Mouse (Mus musculus) adrenal gland, postnatal 4 days (tissue): ENCODE data around the gene Nr1i2. TPM values are rescaled to one million over a fixed set of nuclear protein-coding genes. Genes with fewer than 3 reads are reported as not detected.

Experiments
- DNase-seq, 2 experiments: peaks; one replicate each; pipeline ENCODE4 v3.0.0; 2021 to 2022; ENCODE audit warnings: low spot score in 2 of 2, mixed read lengths in 2 of 2
- total RNA-seq, 2 experiments: library from RNA; stranded (reverse); gene quantifications; 2 replicates each; pipeline ENCODE4 v1.2.3; 2021

Nr1i2 gene
- total RNA-seq, 2 experiments from 2014 or later: 0.70 to 4.3 TPM

- no peak for DNase-seq
Observed at GRCm38 (mm10) chr16:38287762-38288161, 6.9 kb downstream of the Nr1i2 start.

- DNase-seq: no peak
Observed at GRCm38 (mm10) chr16:38287357-38287756, 7.3 kb downstream of the Nr1i2 start.

GRCm38 (mm10) chr16:38286541-38286940 lies 8.1 kb downstream of the Nr1i2 start:
- no peak for DNase-seq

GRCm38 (mm10) chr16:38285801-38286200 lies 8.8 kb downstream of the Nr1i2 start:
- no peak for DNase-seq

GRCm38 (mm10) chr16:38283300-38283699 lies 11.3 kb downstream of the Nr1i2 start:
- no peak for DNase-seq

- no peak for DNase-seq
Observed at GRCm38 (mm10) chr16:38282559-38283160, 12.0 kb downstream of the Nr1i2 start.

GRCm38 (mm10) chr16:38280951-38281350 lies 13.7 kb downstream of the Nr1i2 start:
- DNase-seq: no peak

GRCm38 (mm10) chr16:38279794-38280193 lies 14.8 kb downstream of the Nr1i2 start:
- DNase-seq: no peak

GRCm38 (mm10) chr16:38274737-38275136 lies 19.9 kb downstream of the Nr1i2 start:
- DNase-seq: no peak

GRCm38 (mm10) chr16:38272483-38272882 lies 22.1 kb downstream of the Nr1i2 start:
- no peak for DNase-seq

GRCm38 (mm10) chr16:38271601-38272000 lies 23.0 kb downstream of the Nr1i2 start:
- no peak for DNase-seq

- no peak for DNase-seq
Observed at GRCm38 (mm10) chr16:38255927-38256326, 38.7 kb downstream of the Nr1i2 start.

- no peak for DNase-seq
Observed at GRCm38 (mm10) chr16:38255107-38255506, 39.5 kb downstream of the Nr1i2 start.

- no peak for DNase-seq
Observed at GRCm38 (mm10) chr16:38254001-38254400, 40.6 kb downstream of the Nr1i2 start.

GRCm38 (mm10) chr16:38250467-38250866 lies 44.2 kb downstream of the Nr1i2 start:
- no peak for DNase-seq

GRCm38 (mm10) chr16:38248331-38248961 lies 46.2 kb downstream of the Nr1i2 start:
- no peak for DNase-seq

- DNase-seq: no peak
Observed at GRCm38 (mm10) chr16:38245849-38246585, 48.6 kb downstream of the Nr1i2 start.

- no peak for DNase-seq
Observed at GRCm38 (mm10) chr16:38245379-38245778, 49.2 kb downstream of the Nr1i2 start.

- DNase-seq: no peak
Observed at GRCm38 (mm10) chr16:38244111-38244510, 50.5 kb downstream of the Nr1i2 start.

- DNase-seq: no peak
Observed at GRCm38 (mm10) chr16:38240167-38240566, 54.5 kb downstream of the Nr1i2 start.

GRCm38 (mm10) chr16:38239729-38240128 lies 54.9 kb downstream of the Nr1i2 start:
- DNase-seq: no peak

GRCm38 (mm10) chr16:38236936-38237585 lies 57.6 kb downstream of the Nr1i2 start:
- DNase-seq: no peak
